Mouse (Mus musculus): ENCODE data around the gene Prpf19. TPM values are rescaled to one million over a fixed set of nuclear protein-coding genes. Genes with fewer than 3 reads are reported as not detected.

Gene Prpf19
- total RNA-seq (2021) (100 to 1,000 TPM; 216 to 243 TPM), polyA plus RNA-seq (2012; rRNA removed) (432 and 512 TPM in 2 replicates)
- long read RNA-seq, full-length matches to known transcripts, result 12 of 27 reads
- long read RNA-seq, partial matches to known transcripts, result 15 of 27 reads
- long read RNA-seq, other reads (novel, unspliced or antisense), result 0 of 27 reads

DNA sequence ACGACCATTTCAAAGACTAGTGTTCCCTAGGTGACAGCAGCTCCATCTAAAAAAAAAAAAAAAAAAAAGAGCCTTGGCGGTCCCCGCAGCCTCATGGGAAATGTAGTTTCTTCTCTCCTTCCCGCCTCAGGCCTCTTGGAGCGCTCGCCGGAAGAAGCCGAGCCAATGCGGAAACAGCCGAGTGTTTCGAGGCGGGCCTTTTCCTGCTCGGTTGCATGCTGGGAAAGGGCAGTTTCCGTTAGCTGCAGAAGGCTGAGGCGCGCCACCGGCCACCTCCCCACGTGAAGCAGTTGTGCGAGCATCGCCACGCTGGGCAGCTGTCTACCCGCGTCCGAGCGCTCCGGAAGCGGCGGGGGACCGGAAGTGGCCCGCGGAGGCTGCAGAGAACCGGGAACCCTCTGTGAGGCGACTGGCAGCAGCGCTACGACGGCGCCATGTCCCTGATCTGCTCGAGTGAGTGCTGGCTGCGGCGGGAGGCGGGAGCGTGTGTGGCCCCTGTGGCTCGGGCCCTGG is at the start of gene Prpf19:
Gene Prpf19, plus strand, starts transcription at position 216 of the 513 bp plus-strand sequence.
- peak; percentile 97 to 98 for DNase-seq
- Histone ChIP-seq H3K9ac (ENCODE audit: low read depth, low read length) (peak within 1 kb of the TSS; percentile 96), H3K27ac (peak within 1 kb of the TSS; percentile 93), H3K27me3 (ENCODE audit: control insufficient read depth, insufficient read depth, low read length) (no peaks in the 10 kb centered on the region), H3K36me3 (ENCODE audit: control insufficient read depth, insufficient read depth, low read length) (peaks cover 16% of the 10 kb centered on the region), H3K4me1 (ENCODE audit: control insufficient read depth, insufficient read depth, low read length) (peaks cover 1% of the 10 kb centered on the region), H3K4me3 (peak within 1 kb of the TSS; percentile 77), H3K79me2 (replicated peaks; ENCODE audit: control insufficient read depth, insufficient read depth, low read length) (no peaks in the 10 kb centered on the region)
- TF ChIP-seq POLR2A (IDR thresholded peaks at IDR 0.05; ENCODE audit: insufficient read depth, low read depth, low read length), result peak; percentile 91
- TF ChIP-seq CTCF (IDR thresholded peaks at IDR 0.05), result peak; percentile 44
- TF ChIP-seq EP300 (IDR thresholded peaks at IDR 0.05; ENCODE audit: insufficient read depth, low read depth, low read length), result peak; percentile 70; the same call in 1 of the 2 replicates
- WGBS, result under 1% methylated on average over 43 of the region's 43 CpGs
- intact Hi-C loops (cut with DNase I), result loop anchor here (1.0 to 2.0 kb wide), 2 partner anchors 13 to 54 kb away; partner anchors contain the start of genes Ccdc86 and Tmem109

DNA sequence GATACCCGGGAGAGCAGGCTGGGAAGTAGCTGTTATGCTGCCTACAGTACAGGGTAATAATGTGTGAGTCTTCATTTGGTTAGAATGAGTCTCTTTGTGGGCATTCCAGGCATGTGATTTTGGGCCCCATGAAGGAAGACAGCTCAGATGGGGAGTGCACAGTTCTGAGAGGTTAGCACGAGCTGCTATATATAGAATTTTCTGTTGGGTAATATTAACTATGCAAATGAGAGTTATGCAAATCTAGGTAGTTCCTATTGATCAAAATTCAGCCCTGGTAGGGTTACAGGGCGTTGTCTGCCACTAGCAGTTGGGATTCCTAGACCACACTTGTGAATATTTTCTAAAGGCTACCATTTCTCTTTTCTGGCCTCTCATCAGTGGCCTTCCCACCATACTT is 49.6 kb upstream of the Prpf19 start:
- no peak for DNase-seq
- H3K4me1 ChIP-seq (ENCODE audit: control insufficient read depth, insufficient read depth, low read length), result peaks cover 5% of the 10 kb centered on the region
- intact Hi-C loops (cut with DNase I), result no loop called here
- H3K9ac ChIP-seq (ENCODE audit: low read depth, low read length), result no peak overlapping the region
- 87% methylated on average over 3 of the region's 3 CpGs for WGBS
- H3K79me2 ChIP-seq (replicated peaks; ENCODE audit: control insufficient read depth, insufficient read depth, low read length), result no peaks in the 10 kb centered on the region
- no peaks in the 10 kb centered on the region for H3K36me3 ChIP-seq (ENCODE audit: control insufficient read depth, insufficient read depth, low read length)
- TF ChIP-seq POLR2A (IDR thresholded peaks at IDR 0.05; ENCODE audit: insufficient read depth, low read depth, low read length) (no peak), EP300 (IDR thresholded peaks at IDR 0.05; ENCODE audit: insufficient read depth, low read depth, low read length) (no peak), CTCF (IDR thresholded peaks at IDR 0.05) (no peak)
- no peak overlapping the region for H3K27ac ChIP-seq
- no peak overlapping the region for H3K4me3 ChIP-seq
- no peaks in the 10 kb centered on the region for H3K27me3 ChIP-seq (ENCODE audit: control insufficient read depth, insufficient read depth, low read length)

DNA sequence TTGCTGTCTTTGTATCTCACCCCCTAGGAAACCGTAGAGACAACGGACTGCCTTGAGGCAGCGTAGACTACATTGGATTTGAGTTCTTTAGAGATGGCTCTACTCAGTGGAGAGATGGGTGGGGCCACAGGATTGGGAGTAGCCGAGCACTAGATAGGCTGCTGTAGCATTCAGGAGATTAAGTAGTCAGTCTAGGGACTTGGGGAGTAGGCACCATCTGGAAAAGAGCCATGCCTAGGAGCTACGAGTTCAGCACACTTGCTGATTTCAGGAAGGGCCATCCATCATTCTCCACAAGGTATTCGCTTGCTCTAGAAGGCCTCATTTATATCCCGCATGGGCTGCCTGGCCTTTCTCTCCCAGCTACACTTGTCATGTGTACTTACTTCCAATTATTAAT is 48.9 kb upstream of the Prpf19 start:
- Histone ChIP-seq H3K36me3 (ENCODE audit: control insufficient read depth, insufficient read depth, low read length) (no peaks in the 10 kb centered on the region), H3K9ac (ENCODE audit: low read depth, low read length) (no peak overlapping the region), H3K79me2 (replicated peaks; ENCODE audit: control insufficient read depth, insufficient read depth, low read length) (no peaks in the 10 kb centered on the region), H3K27me3 (ENCODE audit: control insufficient read depth, insufficient read depth, low read length) (no peaks in the 10 kb centered on the region), H3K4me3 (no peak overlapping the region), H3K27ac (no peak overlapping the region), H3K4me1 (ENCODE audit: control insufficient read depth, insufficient read depth, low read length) (peaks cover 5% of the 10 kb centered on the region)
- WGBS, result 82% methylated on average over 7 of the region's 7 CpGs
- intact Hi-C loops (cut with DNase I), result no loop called here
- TF ChIP-seq EP300 (IDR thresholded peaks at IDR 0.05; ENCODE audit: insufficient read depth, low read depth, low read length) (no peak), POLR2A (IDR thresholded peaks at IDR 0.05; ENCODE audit: insufficient read depth, low read depth, low read length) (no peak), CTCF (IDR thresholded peaks at IDR 0.05) (no peak)
- DNase-seq, result no peak

DNA sequence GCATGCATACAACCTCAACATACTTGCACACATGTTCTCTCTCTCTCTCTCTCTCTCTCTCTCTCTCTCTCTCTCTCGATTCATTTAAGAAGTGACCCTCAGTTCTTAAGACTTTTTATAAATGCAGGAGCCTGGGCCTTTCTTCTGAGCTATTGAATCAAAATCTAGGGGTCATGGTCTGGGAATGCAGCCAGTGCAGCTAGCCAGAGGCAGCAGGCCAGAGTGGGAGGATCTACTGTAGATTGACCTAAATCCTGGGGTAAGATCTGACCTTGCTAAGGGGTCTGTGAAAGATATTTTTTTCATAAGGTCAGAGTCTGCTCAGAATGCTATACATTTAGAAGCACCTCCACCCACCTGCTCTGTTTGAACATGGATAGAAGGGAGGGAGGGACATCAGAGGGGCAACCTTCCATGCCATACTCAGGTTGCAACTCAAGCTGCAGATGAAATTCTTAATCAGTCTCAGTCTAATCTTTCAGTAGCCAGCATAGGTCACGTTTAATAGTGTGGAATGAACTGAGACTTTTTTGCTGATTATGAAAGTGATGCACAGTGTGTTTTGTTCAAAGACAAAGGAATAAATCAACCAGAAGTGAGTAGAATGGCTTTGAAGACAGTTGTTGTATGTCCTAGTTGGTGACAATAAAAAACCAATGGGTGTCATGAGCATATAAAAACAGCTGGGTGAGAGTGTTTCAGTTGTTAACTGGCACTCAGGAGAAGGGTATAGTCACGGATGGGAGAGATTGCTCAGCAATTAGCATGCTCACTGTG is 47.5 kb upstream of the Prpf19 start:
- peaks cover 3% of the 10 kb centered on the region for H3K4me1 ChIP-seq (ENCODE audit: control insufficient read depth, insufficient read depth, low read length)
- intact Hi-C loops (cut with DNase I), result no loop called here
- no peaks in the 10 kb centered on the region for H3K79me2 ChIP-seq (replicated peaks; ENCODE audit: control insufficient read depth, insufficient read depth, low read length)
- no peak overlapping the region for H3K9ac ChIP-seq (ENCODE audit: low read depth, low read length)
- H3K27ac ChIP-seq, result no peak overlapping the region
- TF ChIP-seq EP300 (IDR thresholded peaks at IDR 0.05; ENCODE audit: insufficient read depth, low read depth, low read length), result no peak
- no peak for TF ChIP-seq POLR2A (IDR thresholded peaks at IDR 0.05; ENCODE audit: insufficient read depth, low read depth, low read length)
- no peak for TF ChIP-seq CTCF (IDR thresholded peaks at IDR 0.05)
- peak; percentile 50 to 63 for DNase-seq
- 33% methylated on average over 3 of the region's 3 CpGs for WGBS
- H3K27me3 ChIP-seq (ENCODE audit: control insufficient read depth, insufficient read depth, low read length), result no peaks in the 10 kb centered on the region
- H3K36me3 ChIP-seq (ENCODE audit: control insufficient read depth, insufficient read depth, low read length), result no peaks in the 10 kb centered on the region
- H3K4me3 ChIP-seq, result no peak overlapping the region

DNA sequence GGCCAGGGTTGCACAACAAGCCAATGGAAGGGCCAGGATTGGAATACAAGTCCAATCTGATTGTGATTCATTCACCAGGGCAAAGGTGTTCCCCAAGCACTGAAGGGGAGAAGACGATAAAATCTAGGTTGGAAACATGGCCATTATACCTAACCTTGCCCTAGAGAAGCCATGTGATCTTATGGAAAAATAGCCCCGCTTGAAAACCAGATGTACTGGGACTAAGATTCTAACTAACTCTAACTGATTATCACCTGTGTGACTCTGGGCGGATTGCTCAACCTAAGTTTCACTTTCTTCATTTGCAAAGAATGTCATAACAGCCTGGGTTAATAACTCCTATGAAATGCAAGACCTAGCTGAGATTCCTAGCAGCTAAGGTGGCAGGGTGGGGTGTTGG is 39.6 kb upstream of the Prpf19 start:
- intact Hi-C loops (cut with DNase I), result no loop called here
- no peak for TF ChIP-seq EP300 (IDR thresholded peaks at IDR 0.05; ENCODE audit: insufficient read depth, low read depth, low read length)
- TF ChIP-seq POLR2A (IDR thresholded peaks at IDR 0.05; ENCODE audit: insufficient read depth, low read depth, low read length), result no peak
- no peak for TF ChIP-seq CTCF (IDR thresholded peaks at IDR 0.05)
- H3K9ac ChIP-seq (ENCODE audit: low read depth, low read length), result no peak overlapping the region
- no peak overlapping the region for H3K4me3 ChIP-seq
- H3K36me3 ChIP-seq (ENCODE audit: control insufficient read depth, insufficient read depth, low read length), result no peaks in the 10 kb centered on the region
- no peak overlapping the region for H3K27ac ChIP-seq
- 90% methylated on average over 3 of the region's 3 CpGs for WGBS
- H3K79me2 ChIP-seq (replicated peaks; ENCODE audit: control insufficient read depth, insufficient read depth, low read length), result no peaks in the 10 kb centered on the region
- H3K27me3 ChIP-seq (ENCODE audit: control insufficient read depth, insufficient read depth, low read length), result no peaks in the 10 kb centered on the region
- H3K4me1 ChIP-seq (ENCODE audit: control insufficient read depth, insufficient read depth, low read length), result no peaks in the 10 kb centered on the region
- no peak for DNase-seq

DNA sequence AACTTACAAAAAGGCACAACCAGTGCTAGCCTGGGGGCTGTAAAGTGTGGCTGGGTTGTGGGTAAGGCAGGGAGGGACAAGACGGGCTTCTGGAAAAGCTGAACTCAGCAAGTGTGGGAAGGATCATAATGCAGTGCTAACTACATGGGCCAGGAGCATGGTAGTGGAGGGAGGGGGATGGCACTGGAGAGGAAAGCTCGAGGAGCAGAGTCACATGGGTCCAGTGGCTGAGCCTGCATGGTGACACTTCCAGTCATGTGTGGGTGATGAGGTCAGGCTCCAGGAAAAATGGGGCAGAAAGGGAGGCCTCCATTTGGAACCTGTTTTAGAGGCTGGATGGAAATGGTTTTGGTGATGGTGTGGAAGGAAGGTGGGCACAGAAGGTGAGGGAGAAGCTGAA is 38.5 kb upstream of the Prpf19 start:
- Histone ChIP-seq H3K9ac (ENCODE audit: low read depth, low read length) (no peak overlapping the region), H3K36me3 (ENCODE audit: control insufficient read depth, insufficient read depth, low read length) (no peaks in the 10 kb centered on the region), H3K4me1 (ENCODE audit: control insufficient read depth, insufficient read depth, low read length) (no peaks in the 10 kb centered on the region), H3K79me2 (replicated peaks; ENCODE audit: control insufficient read depth, insufficient read depth, low read length) (no peaks in the 10 kb centered on the region), H3K27ac (no peak overlapping the region), H3K4me3 (no peak overlapping the region), H3K27me3 (ENCODE audit: control insufficient read depth, insufficient read depth, low read length) (no peaks in the 10 kb centered on the region)
- 40% methylated on average over 2 of the region's 2 CpGs for WGBS
- TF ChIP-seq POLR2A (IDR thresholded peaks at IDR 0.05; ENCODE audit: insufficient read depth, low read depth, low read length), result no peak
- TF ChIP-seq EP300 (IDR thresholded peaks at IDR 0.05; ENCODE audit: insufficient read depth, low read depth, low read length), result no peak
- no peak for TF ChIP-seq CTCF (IDR thresholded peaks at IDR 0.05)
- no peak for DNase-seq
- intact Hi-C loops (cut with DNase I), result no loop called here
